Mouse (Mus musculus) ES-Bruce4 (cell line): ENCODE results near the gene Jakmip3. TPM values are rescaled to one million over a fixed set of nuclear protein-coding genes. Genes with fewer than 3 reads are reported as not detected.
A peak's percentile ranks its signal among the peaks of the same experiment; 100 is the strongest.

Experiments
- H3K27ac ChIP-seq: 2 replicates; pipeline ENCODE4 v1.5.1; 2012; ENCODE audit warnings: low read length, inconsistent platforms; ENCODE audit not compliant: insufficient read depth
- H3K27me3 ChIP-seq: 2 replicates; pipeline ENCODE4 v1.6.1; 2012; ENCODE audit warnings: mild to moderate bottlenecking, low read length, inconsistent platforms; ENCODE audit not compliant: control insufficient read depth, poor library complexity, insufficient read depth, severe bottlenecking
- H3K36me3 ChIP-seq: 2 replicates; pipeline ENCODE4 v1.6.1; 2012; ENCODE audit warnings: inconsistent platforms, mild to moderate bottlenecking, low read length, moderate library complexity; ENCODE audit not compliant: control insufficient read depth, poor library complexity, insufficient read depth, severe bottlenecking
- H3K4me1 ChIP-seq: one replicate; pipeline ENCODE4 v1.8.1; 2011; ENCODE audit warnings: low read length; ENCODE audit not compliant: control insufficient read depth, insufficient read depth
- H3K4me3 ChIP-seq: 2 replicates; pipeline ENCODE4 v1.5.1; 2011; ENCODE audit warnings: low read depth, mild to moderate bottlenecking, low read length
- H3K9ac ChIP-seq: 2 replicates; pipeline ENCODE4 v1.6.1; 2012; ENCODE audit warnings: low read depth, mild to moderate bottlenecking, inconsistent platforms; ENCODE audit not compliant: poor library complexity, severe bottlenecking
- H3K9me3 ChIP-seq: replicated peaks from 2 replicates; pipeline ENCODE4 v1.6.1; 2012; ENCODE audit warnings: mild to moderate bottlenecking, low read length, inconsistent platforms; ENCODE audit not compliant: control insufficient read depth, poor library complexity, insufficient read depth, severe bottlenecking
- CTCF ChIP-seq: IDR thresholded peaks from one replicate; pipeline ENCODE4 v1.8.1; 2011; ENCODE audit warnings: low read depth, low read length
- EP300 ChIP-seq: IDR thresholded peaks from 2 replicates; pipeline ENCODE4 v1.6.1; 2011; ENCODE audit warnings: low read depth, low read length; ENCODE audit not compliant: insufficient read depth
- POLR2A ChIP-seq: IDR thresholded peaks from one replicate; pipeline ENCODE4 v1.8.1; 2011; ENCODE audit warnings: low read length; ENCODE audit not compliant: insufficient read depth
- polyA plus RNA-seq: library from polyadenylated mRNA; stranded (reverse); fragments of >200 nt; gene quantifications from 2 replicates; pipeline ENCODE4 v1.2.4, GENCODE M21; 2011; ENCODE audit warnings: low read depth; ENCODE audit not compliant: missing spikeins, insufficient read depth, insufficient read length

Jakmip3 gene
- polyA plus RNA-seq, 1 experiment, result not detected

GRCm38 (mm10) chr7:139107908-139108650, 167.5 kb downstream of the Jakmip3 start:
- Histone ChIP-seq H3K27ac (no peak overlapping the region), H3K9ac (no peak overlapping the region), H3K27me3 (no peaks in the 10 kb centered on the region), H3K4me3 (no peak overlapping the region), H3K4me1 (no peaks in the 10 kb centered on the region), H3K9me3 (no peaks in the 10 kb centered on the region), H3K36me3 (no peaks in the 10 kb centered on the region)
- TF ChIP-seq CTCF (no peak), POLR2A (no peak), EP300 (no peak)

GRCm38 (mm10) chr7:139119152-139119774, 178.7 kb downstream of the Jakmip3 start:
- H3K4me3 ChIP-seq, result no peak overlapping the region
- no peaks in the 10 kb centered on the region for H3K36me3 ChIP-seq
- no peak overlapping the region for H3K27ac ChIP-seq
- no peak overlapping the region for H3K9ac ChIP-seq
- no peaks in the 10 kb centered on the region for H3K27me3 ChIP-seq
- TF ChIP-seq CTCF, result peak; percentile 91
- no peak for TF ChIP-seq EP300
- H3K4me1 ChIP-seq, result no peaks in the 10 kb centered on the region
- no peaks in the 10 kb centered on the region for H3K9me3 ChIP-seq

DNA sequence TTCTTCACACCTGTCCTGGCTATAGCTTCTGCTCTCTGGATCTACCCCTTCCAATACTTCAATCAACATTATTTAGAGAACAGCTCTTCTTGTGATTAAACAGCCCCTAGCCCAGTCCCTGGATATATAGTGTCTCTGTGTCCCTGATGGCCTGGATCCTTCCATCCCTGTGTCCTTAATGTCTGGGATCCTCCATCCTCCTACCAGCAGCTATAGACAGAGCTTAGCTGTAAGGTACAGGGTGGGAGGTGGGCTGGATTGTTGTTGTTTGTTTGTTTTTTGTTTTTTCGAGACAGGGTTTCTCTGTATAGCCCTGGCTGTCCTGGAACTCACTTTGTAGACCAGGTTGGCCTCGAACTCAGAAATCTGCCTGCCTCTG, 179.2 kb downstream of the Jakmip3 start:
- Histone ChIP-seq H3K4me1 (no peaks in the 10 kb centered on the region), H3K27me3 (no peaks in the 10 kb centered on the region), H3K27ac (no peak overlapping the region), H3K9me3 (no peaks in the 10 kb centered on the region), H3K36me3 (no peaks in the 10 kb centered on the region), H3K9ac (no peak overlapping the region), H3K4me3 (no peak overlapping the region)
- TF ChIP-seq POLR2A (no peak), CTCF (no peak), EP300 (no peak)

DNA sequence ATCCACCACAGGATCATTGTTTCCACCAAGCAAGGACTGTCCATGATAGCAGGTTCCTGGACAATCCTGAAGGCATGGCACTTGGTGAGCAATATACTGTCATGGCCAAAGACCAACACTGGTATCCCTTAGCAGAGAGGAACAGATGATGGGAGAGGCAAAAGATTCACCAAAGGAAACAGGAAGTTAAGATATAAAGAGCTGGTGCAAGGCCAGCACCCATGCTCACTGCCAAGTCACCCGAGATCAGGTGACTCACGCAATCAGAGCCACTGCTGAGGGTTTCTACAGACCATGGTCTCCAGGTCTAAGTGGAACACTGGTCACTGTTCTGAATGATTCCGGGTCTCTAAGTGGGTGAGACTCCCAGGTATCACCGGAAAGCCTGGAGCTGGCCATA, 185.4 kb downstream of the Jakmip3 start:
- H3K9me3 ChIP-seq, result no peaks in the 10 kb centered on the region
- no peak overlapping the region for H3K4me3 ChIP-seq
- no peak overlapping the region for H3K27ac ChIP-seq
- H3K4me1 ChIP-seq, result no peaks in the 10 kb centered on the region
- no peaks in the 10 kb centered on the region for H3K36me3 ChIP-seq
- H3K9ac ChIP-seq, result no peak overlapping the region
- no peak for TF ChIP-seq CTCF
- TF ChIP-seq POLR2A, result no peak
- TF ChIP-seq EP300, result no peak
- no peaks in the 10 kb centered on the region for H3K27me3 ChIP-seq

GRCm38 (mm10) chr7:139126549-139126948, 186.0 kb downstream of the Jakmip3 start:
- H3K9ac ChIP-seq, result no peak overlapping the region
- no peaks in the 10 kb centered on the region for H3K4me1 ChIP-seq
- no peak overlapping the region for H3K4me3 ChIP-seq
- no peak for TF ChIP-seq POLR2A
- no peak for TF ChIP-seq EP300
- TF ChIP-seq CTCF, result no peak
- H3K27ac ChIP-seq, result no peak overlapping the region
- H3K27me3 ChIP-seq, result no peaks in the 10 kb centered on the region
- no peaks in the 10 kb centered on the region for H3K36me3 ChIP-seq
- H3K9me3 ChIP-seq, result no peaks in the 10 kb centered on the region

DNA sequence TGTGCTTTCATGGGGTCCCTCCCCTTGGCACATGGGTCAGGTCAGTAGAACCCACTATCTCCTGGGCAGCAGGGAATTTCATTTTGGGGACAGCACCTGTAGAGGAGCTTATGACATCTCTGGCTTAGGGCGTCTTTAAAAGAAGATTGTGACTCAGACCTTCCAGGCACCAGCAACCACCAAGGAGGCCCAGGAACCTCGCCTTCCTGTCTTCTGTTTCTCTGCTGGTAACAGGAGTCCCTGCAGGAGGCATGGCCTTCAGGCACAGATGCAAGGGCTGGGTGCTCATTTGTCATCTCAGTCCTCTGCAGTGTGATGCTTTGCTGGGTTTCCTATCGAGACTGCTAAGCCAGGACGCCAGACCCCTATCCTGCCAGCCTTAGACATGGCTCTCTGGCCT, 188.5 kb downstream of the Jakmip3 start:
- H3K27ac ChIP-seq, result no peak overlapping the region
- no peak for TF ChIP-seq POLR2A
- no peak for TF ChIP-seq EP300
- no peak for TF ChIP-seq CTCF
- no peaks in the 10 kb centered on the region for H3K4me1 ChIP-seq
- no peaks in the 10 kb centered on the region for H3K36me3 ChIP-seq
- no peak overlapping the region for H3K9ac ChIP-seq
- H3K4me3 ChIP-seq, result no peak overlapping the region
- no peaks in the 10 kb centered on the region for H3K27me3 ChIP-seq
- H3K9me3 ChIP-seq, result no peaks in the 10 kb centered on the region
